Mouse (Mus musculus) heart, adult 2 months (tissue): ENCODE results near the gene Tesc. TPM values are rescaled to one million over a fixed set of nuclear protein-coding genes. Genes with fewer than 3 reads are reported as not detected.

Source experiments
- DNase-seq, 2 experiments: peaks; one replicate each; pipeline ENCODE4 v3.0.0; 2021
- H3K27ac ChIP-seq: fragments of 200-600 bp; 2 replicates; pipeline ENCODE4 v1.8.1; 2022
- H3K27me3 ChIP-seq: fragments of 200-500 bp; 2 replicates; pipeline ENCODE4 v1.6.1; 2012; ENCODE audit warnings: mild to moderate bottlenecking, low read length, inconsistent platforms, mixed read lengths; ENCODE audit not compliant: control insufficient read depth, insufficient read depth
- H3K36me3 ChIP-seq: fragments of 200-500 bp; 2 replicates; pipeline ENCODE4 v1.6.1; 2012; ENCODE audit warnings: low read length, inconsistent platforms; ENCODE audit not compliant: control insufficient read depth, insufficient read depth
- H3K4me1 ChIP-seq: fragments of 200-500 bp; 2 replicates; pipeline ENCODE4 v1.6.1; 2011; ENCODE audit warnings: low read length; ENCODE audit not compliant: control insufficient read depth, insufficient read depth
- H3K4me3 ChIP-seq: fragments of 200-600 bp; 2 replicates; pipeline ENCODE4 v1.8.1; 2022
- H3K79me2 ChIP-seq: fragments of 200-500 bp; replicated peaks from 2 replicates; pipeline ENCODE4 v1.6.1; 2012; ENCODE audit warnings: mild to moderate bottlenecking, inconsistent platforms, low read length, moderate library complexity, mixed read lengths; ENCODE audit not compliant: control insufficient read depth, insufficient read depth
- H3K9ac ChIP-seq: fragments of 200-500 bp; 2 replicates; pipeline ENCODE4 v1.6.1; 2012; ENCODE audit warnings: low read depth, mild to moderate bottlenecking, control low read depth, inconsistent platforms, low read length, mixed read lengths
- CTCF ChIP-seq: fragments of 200-600 bp; IDR thresholded peaks from 2 replicates; pipeline ENCODE4 v1.8.1; 2022; ENCODE audit warnings: antibody characterized with exemption, mild to moderate bottlenecking, moderate library complexity
- EP300 ChIP-seq: fragments of 200-500 bp; IDR thresholded peaks from 2 replicates; pipeline ENCODE4 v1.6.1; 2011; ENCODE audit warnings: low read depth, low read length, control low read depth; ENCODE audit not compliant: insufficient read depth
- POLR2A ChIP-seq: fragments of 200-500 bp; IDR thresholded peaks from 2 replicates; pipeline ENCODE4 v1.6.1; 2011; ENCODE audit warnings: mild to moderate bottlenecking, low read depth, low read length, control low read depth; ENCODE audit not compliant: insufficient read depth
- WGBS: fragments of 180-500 bp; shearing (Covaris S2); methylation state at CpG from one replicate; pipeline ENCODE4 v1.1.7; 2018; 5-methylcytosine and 5-hydroxymethylcytosine counted together
- intact Hi-C: fragments of 180-260 bp; cut with DNase I; formaldehyde crosslinking; loops from one replicate; pipeline ENCODE4 v1.15.1; 2025
- polyA plus RNA-seq: library from polyadenylated mRNA; depleted of rRNA; stranded (reverse); fragments of >200 nt; gene quantifications from 2 replicates; pipeline ENCODE4 v1.2.3, GENCODE M21; 2012
- total RNA-seq, 2 experiments: library from RNA; stranded (reverse); gene quantifications; 2 replicates each; pipeline ENCODE4 v1.2.3; 2021

Tesc gene
- total and polyA plus RNA-seq, 3 experiments, result 125 to 231 (median 200) TPM

GRCm38 (mm10) chr5:118036888-118037797 lies 9.6 kb downstream of the Tesc start:
- Histone ChIP-seq H3K36me3 (no peaks in the 10 kb centered on the region), H3K79me2 (no peaks in the 10 kb centered on the region; the same call in 1 of the 2 replicates), H3K4me3 (no peak overlapping the region), H3K27ac (no peak overlapping the region; the same call in 1 of the 2 replicates), H3K27me3 (no peaks in the 10 kb centered on the region), H3K9ac (no peak overlapping the region), H3K4me1 (no peaks in the 10 kb centered on the region)
- TF ChIP-seq POLR2A (no peak), EP300 (no peak), CTCF (no peak)
- WGBS, result 45% methylated on average over 25 of the region's 25 CpGs
- intact Hi-C loops, result no loop called here
- DNase-seq, result no peak

- Histone ChIP-seq H3K36me3 (no peaks in the 10 kb centered on the region), H3K27me3 (no peaks in the 10 kb centered on the region), H3K4me3 (no peak overlapping the region), H3K79me2 (no peaks in the 10 kb centered on the region; the same call in 1 of the 2 replicates), H3K27ac (peak overlapping the region; percentile 41; the same call in 1 of the 2 replicates), H3K4me1 (no peaks in the 10 kb centered on the region), H3K9ac (no peak overlapping the region)
- TF ChIP-seq CTCF (no peak), POLR2A (no peak), EP300 (0 out of 2 replicates have a peak, but pooled peaks have one; percentile 29)
- peak in 1 of 2 experiments; percentile 54 for DNase-seq
- WGBS, result 13% methylated on average over 10 of the region's 10 CpGs
- intact Hi-C loops, result no loop called here
These were observed 10.4 kb downstream of the Tesc start for GRCm38 (mm10) chr5:118037798-118038484.

- Histone ChIP-seq H3K27me3 (no peaks in the 10 kb centered on the region), H3K79me2 (no peaks in the 10 kb centered on the region; the same call in 1 of the 2 replicates), H3K27ac (no peak overlapping the region), H3K4me3 (no peak overlapping the region), H3K9ac (no peak overlapping the region), H3K36me3 (no peaks in the 10 kb centered on the region), H3K4me1 (no peaks in the 10 kb centered on the region)
- TF ChIP-seq CTCF (no peak), EP300 (no peak), POLR2A (no peak)
- no peak for DNase-seq
- WGBS, result 38% methylated on average over 12 of the region's 12 CpGs
- intact Hi-C loops, result no loop called here
These were observed 11.7 kb downstream of the Tesc start for GRCm38 (mm10) chr5:118039241-118039668.

GRCm38 (mm10) chr5:118042599-118042998 lies 15.1 kb downstream of the Tesc start:
- no peak overlapping the region for H3K4me3 ChIP-seq
- no peaks in the 10 kb centered on the region for H3K36me3 ChIP-seq
- no peaks in the 10 kb centered on the region for H3K27me3 ChIP-seq
- WGBS, result 62% methylated on average over 6 of the region's 6 CpGs
- no peak for DNase-seq
- no peak overlapping the region for H3K9ac ChIP-seq
- no peaks in the 10 kb centered on the region; the same call in 1 of the 2 replicates for H3K79me2 ChIP-seq
- TF ChIP-seq EP300 (no peak), CTCF (no peak), POLR2A (no peak)
- no peaks in the 10 kb centered on the region for H3K4me1 ChIP-seq
- H3K27ac ChIP-seq, result no peak overlapping the region
- intact Hi-C loops, result no loop called here

GRCm38 (mm10) chr5:118043761-118044160 lies 16.2 kb downstream of the Tesc start:
- no peak overlapping the region for H3K27ac ChIP-seq
- no peak overlapping the region for H3K4me3 ChIP-seq
- intact Hi-C loops, result no loop called here
- H3K4me1 ChIP-seq, result no peaks in the 10 kb centered on the region
- TF ChIP-seq POLR2A (no peak), EP300 (no peak)
- no peaks in the 10 kb centered on the region for H3K36me3 ChIP-seq
- no peaks in the 10 kb centered on the region for H3K27me3 ChIP-seq
- H3K9ac ChIP-seq, result no peak overlapping the region
- H3K79me2 ChIP-seq, result no peaks in the 10 kb centered on the region; the same call in 1 of the 2 replicates
- DNase-seq, result no peak
- 87% methylated on average over 4 of the region's 4 CpGs for WGBS
